Mouse (Mus musculus) embryonic fibroblast, embryonic 13.5 days (primary cell): ENCODE data around the gene Mrps24.

Experiments used
- CTCF ChIP-seq: IDR thresholded peaks from 2 replicates; pipeline ENCODE4 v1.5.1; 2011; ENCODE audit warnings: mild to moderate bottlenecking, control low read depth, low read length, moderate library complexity, borderline replicate concordance; ENCODE audit not compliant: insufficient read depth
- POLR2A ChIP-seq: IDR thresholded peaks from 2 replicates; pipeline ENCODE4 v1.6.1; 2011; ENCODE audit warnings: low read depth, mild to moderate bottlenecking, control low read depth, low read length, moderate library complexity

DNA sequence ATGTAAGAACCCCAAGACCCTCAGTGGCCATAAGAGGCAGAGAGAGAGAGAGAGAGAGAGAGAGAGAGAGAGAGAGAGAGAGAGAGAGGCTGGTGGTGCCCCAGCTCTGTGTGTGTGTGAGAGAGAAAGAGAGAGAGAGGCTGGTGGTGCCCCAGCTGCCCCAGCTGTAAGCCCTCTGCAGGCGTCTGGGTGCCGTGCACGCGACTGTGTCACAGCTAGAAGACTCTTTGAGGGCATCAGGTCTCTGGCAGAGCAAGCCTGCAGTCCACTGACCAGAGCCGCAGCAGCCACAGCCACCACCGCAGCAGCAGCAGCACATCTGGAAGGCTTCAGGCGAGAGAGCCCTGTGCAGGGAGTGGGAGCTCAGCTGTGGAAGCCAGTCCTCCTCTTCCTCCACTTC is 31.2 kb downstream of the Mrps24 start:
- no peak for TF ChIP-seq CTCF
- TF ChIP-seq POLR2A, result no peak
